Mouse (Mus musculus): ENCODE data around the gene Eif4e2.

Eif4e2 gene

GRCm38 (mm10) chr1:87197296-87197695 lies 16.4 kb upstream of the Eif4e2 start:
- no peaks in the 10 kb centered on the region for H3K9me3 ChIP-seq (ENCODE audit: low read length)
- TF ChIP-seq NANOG (IDR thresholded peaks at IDR 0.05; ENCODE audit: borderline replicate concordance, low read length) (no peak), POU5F1 (IDR thresholded peaks at IDR 0.05; ENCODE audit: borderline replicate concordance, low read length) (no peak), CTCF (conservative IDR thresholded peaks at IDR 0.05; ENCODE audit: low read length) (no peak)

GRCm38 (mm10) chr1:87198119-87199065 lies 15.3 kb upstream of the Eif4e2 start:
- H3K4me1 ChIP-seq (replicated peaks; ENCODE audit: low read depth, low read length): peaks cover 13% of the 10 kb centered on the region
- no peak overlapping the region for H3K4me3 ChIP-seq (replicated peaks; ENCODE audit: low read length)
- no peak for TF ChIP-seq NANOG (IDR thresholded peaks at IDR 0.05; ENCODE audit: borderline replicate concordance, low read length)
- TF ChIP-seq POU5F1 (IDR thresholded peaks at IDR 0.05; ENCODE audit: borderline replicate concordance, low read length): no peak
- TF ChIP-seq CTCF (conservative IDR thresholded peaks at IDR 0.05; ENCODE audit: low read length): no peak
- peaks cover 27% of the 10 kb centered on the region for H3K27me3 ChIP-seq (ENCODE audit: insufficient read depth, low read length)
- no peaks in the 10 kb centered on the region for H3K9me3 ChIP-seq (ENCODE audit: low read length)
- H3K36me3 ChIP-seq (ENCODE audit: insufficient read depth, low read length): no peaks in the 10 kb centered on the region

More at GRCm38 (mm10) chr1:87197296-87197695, 16.4 kb upstream of the Eif4e2 start:
- Histone ChIP-seq H3K36me3 (ENCODE audit: insufficient read depth, low read length) (no peaks in the 10 kb centered on the region), H3K4me1 (replicated peaks; ENCODE audit: low read depth, low read length) (peaks cover 16% of the 10 kb centered on the region), H3K27me3 (ENCODE audit: insufficient read depth, low read length) (peaks cover 34% of the 10 kb centered on the region), H3K4me3 (replicated peaks; ENCODE audit: low read length) (peak overlapping the region; percentile 29; the same call in 1 of the 2 replicates)

GRCm38 (mm10) chr1:87200811-87201210 lies 12.9 kb upstream of the Eif4e2 start:
- H3K9me3 ChIP-seq (ENCODE audit: low read length): no peaks in the 10 kb centered on the region

GRCm38 (mm10) chr1:87201848-87202247 lies 11.9 kb upstream of the Eif4e2 start:
- Histone ChIP-seq H3K4me1 (replicated peaks; ENCODE audit: low read depth, low read length) (peaks cover 30% of the 10 kb centered on the region), H3K9me3 (ENCODE audit: low read length) (no peaks in the 10 kb centered on the region), H3K27me3 (ENCODE audit: insufficient read depth, low read length) (peaks cover 48% of the 10 kb centered on the region), H3K4me3 (replicated peaks; ENCODE audit: low read length) (no peak overlapping the region), H3K36me3 (ENCODE audit: insufficient read depth, low read length) (no peaks in the 10 kb centered on the region)
- no peak for TF ChIP-seq POU5F1 (IDR thresholded peaks at IDR 0.05; ENCODE audit: borderline replicate concordance, low read length)
- no peak for TF ChIP-seq NANOG (IDR thresholded peaks at IDR 0.05; ENCODE audit: borderline replicate concordance, low read length)
- TF ChIP-seq CTCF (conservative IDR thresholded peaks at IDR 0.05; ENCODE audit: low read length): no peak

More at GRCm38 (mm10) chr1:87200811-87201210, 12.9 kb upstream of the Eif4e2 start:
- Histone ChIP-seq H3K4me1 (replicated peaks; ENCODE audit: low read depth, low read length) (peaks cover 20% of the 10 kb centered on the region), H3K4me3 (replicated peaks; ENCODE audit: low read length) (no peak overlapping the region), H3K36me3 (ENCODE audit: insufficient read depth, low read length) (no peaks in the 10 kb centered on the region), H3K27me3 (ENCODE audit: insufficient read depth, low read length) (peaks cover 40% of the 10 kb centered on the region)
- TF ChIP-seq CTCF (conservative IDR thresholded peaks at IDR 0.05; ENCODE audit: low read length) (no peak), POU5F1 (IDR thresholded peaks at IDR 0.05; ENCODE audit: borderline replicate concordance, low read length) (no peak), NANOG (IDR thresholded peaks at IDR 0.05; ENCODE audit: borderline replicate concordance, low read length) (no peak)

GRCm38 (mm10) chr1:87203779-87204178 lies 9.9 kb upstream of the Eif4e2 start:
- no peaks in the 10 kb centered on the region for H3K36me3 ChIP-seq (ENCODE audit: insufficient read depth, low read length)
- H3K27me3 ChIP-seq (ENCODE audit: insufficient read depth, low read length): peaks cover 53% of the 10 kb centered on the region
- TF ChIP-seq NANOG (IDR thresholded peaks at IDR 0.05; ENCODE audit: borderline replicate concordance, low read length) (no peak), CTCF (conservative IDR thresholded peaks at IDR 0.05; ENCODE audit: low read length) (no peak), POU5F1 (IDR thresholded peaks at IDR 0.05; ENCODE audit: borderline replicate concordance, low read length) (no peak)
- H3K4me1 ChIP-seq (replicated peaks; ENCODE audit: low read depth, low read length): peaks cover 28% of the 10 kb centered on the region
- H3K9me3 ChIP-seq (ENCODE audit: low read length): no peaks in the 10 kb centered on the region
- no peak overlapping the region for H3K4me3 ChIP-seq (replicated peaks; ENCODE audit: low read length)

- TF ChIP-seq POU5F1 (IDR thresholded peaks at IDR 0.05; ENCODE audit: borderline replicate concordance, low read length): no peak
- no peak for TF ChIP-seq CTCF (conservative IDR thresholded peaks at IDR 0.05; ENCODE audit: low read length)
- no peak for TF ChIP-seq NANOG (IDR thresholded peaks at IDR 0.05; ENCODE audit: borderline replicate concordance, low read length)
- H3K27me3 ChIP-seq (ENCODE audit: insufficient read depth, low read length): peaks cover 48% of the 10 kb centered on the region
- no peaks in the 10 kb centered on the region for H3K9me3 ChIP-seq (ENCODE audit: low read length)
- H3K36me3 ChIP-seq (ENCODE audit: insufficient read depth, low read length): no peaks in the 10 kb centered on the region
- peaks cover 33% of the 10 kb centered on the region for H3K4me1 ChIP-seq (replicated peaks; ENCODE audit: low read depth, low read length)
- H3K4me3 ChIP-seq (replicated peaks; ENCODE audit: low read length): no peak within 1 kb of the TSS
These were observed 9.2 kb upstream of the Eif4e2 start, which contains the start of gene Chrng for GRCm38 (mm10) chr1:87204465-87204864. Gene Chrng, plus strand, starts transcription at chr1:87204657.

- TF ChIP-seq POU5F1 (IDR thresholded peaks at IDR 0.05; ENCODE audit: borderline replicate concordance, low read length): no peak
- H3K4me3 ChIP-seq (replicated peaks; ENCODE audit: low read length): no peak overlapping the region
- no peaks in the 10 kb centered on the region for H3K9me3 ChIP-seq (ENCODE audit: low read length)
- H3K27me3 ChIP-seq (ENCODE audit: insufficient read depth, low read length): peaks cover 48% of the 10 kb centered on the region
- peaks cover 39% of the 10 kb centered on the region for H3K4me1 ChIP-seq (replicated peaks; ENCODE audit: low read depth, low read length)
- H3K36me3 ChIP-seq (ENCODE audit: insufficient read depth, low read length): no peaks in the 10 kb centered on the region
These were observed 8.7 kb upstream of the Eif4e2 start for GRCm38 (mm10) chr1:87205038-87205437.

GRCm38 (mm10) chr1:87205502-87205901 lies 8.2 kb upstream of the Eif4e2 start:
- no peak for TF ChIP-seq CTCF (conservative IDR thresholded peaks at IDR 0.05; ENCODE audit: low read length)
- TF ChIP-seq POU5F1 (IDR thresholded peaks at IDR 0.05; ENCODE audit: borderline replicate concordance, low read length): no peak
- no peak for TF ChIP-seq NANOG (IDR thresholded peaks at IDR 0.05; ENCODE audit: borderline replicate concordance, low read length)
- H3K4me3 ChIP-seq (replicated peaks; ENCODE audit: low read length): no peak overlapping the region
- H3K4me1 ChIP-seq (replicated peaks; ENCODE audit: low read depth, low read length): peaks cover 40% of the 10 kb centered on the region
- peaks cover 48% of the 10 kb centered on the region for H3K27me3 ChIP-seq (ENCODE audit: insufficient read depth, low read length)
- H3K9me3 ChIP-seq (ENCODE audit: low read length): no peaks in the 10 kb centered on the region
- H3K36me3 ChIP-seq (ENCODE audit: insufficient read depth, low read length): no peaks in the 10 kb centered on the region
